Mouse (Mus musculus) heart, adult 8-10 months (tissue): ENCODE data around the gene Mex3d. TPM values are rescaled to one million over a fixed set of nuclear protein-coding genes. Genes with fewer than 3 reads are reported as not detected.
A peak's percentile ranks its signal among the peaks of the same experiment; 100 is the strongest.

Source experiments
- DNase-seq: peaks from one replicate; pipeline ENCODE4 v3.0.0; 2022; ENCODE audit warnings: low spot score
- total RNA-seq, 4 experiments: library from RNA; stranded (reverse); gene quantifications; 2 replicates each; pipeline ENCODE4 v1.2.4; 2022

Mex3d gene
- total RNA-seq, 4 experiments from 2014 or later: 5.9 to 9.8 (median 8.3) TPM

DNA sequence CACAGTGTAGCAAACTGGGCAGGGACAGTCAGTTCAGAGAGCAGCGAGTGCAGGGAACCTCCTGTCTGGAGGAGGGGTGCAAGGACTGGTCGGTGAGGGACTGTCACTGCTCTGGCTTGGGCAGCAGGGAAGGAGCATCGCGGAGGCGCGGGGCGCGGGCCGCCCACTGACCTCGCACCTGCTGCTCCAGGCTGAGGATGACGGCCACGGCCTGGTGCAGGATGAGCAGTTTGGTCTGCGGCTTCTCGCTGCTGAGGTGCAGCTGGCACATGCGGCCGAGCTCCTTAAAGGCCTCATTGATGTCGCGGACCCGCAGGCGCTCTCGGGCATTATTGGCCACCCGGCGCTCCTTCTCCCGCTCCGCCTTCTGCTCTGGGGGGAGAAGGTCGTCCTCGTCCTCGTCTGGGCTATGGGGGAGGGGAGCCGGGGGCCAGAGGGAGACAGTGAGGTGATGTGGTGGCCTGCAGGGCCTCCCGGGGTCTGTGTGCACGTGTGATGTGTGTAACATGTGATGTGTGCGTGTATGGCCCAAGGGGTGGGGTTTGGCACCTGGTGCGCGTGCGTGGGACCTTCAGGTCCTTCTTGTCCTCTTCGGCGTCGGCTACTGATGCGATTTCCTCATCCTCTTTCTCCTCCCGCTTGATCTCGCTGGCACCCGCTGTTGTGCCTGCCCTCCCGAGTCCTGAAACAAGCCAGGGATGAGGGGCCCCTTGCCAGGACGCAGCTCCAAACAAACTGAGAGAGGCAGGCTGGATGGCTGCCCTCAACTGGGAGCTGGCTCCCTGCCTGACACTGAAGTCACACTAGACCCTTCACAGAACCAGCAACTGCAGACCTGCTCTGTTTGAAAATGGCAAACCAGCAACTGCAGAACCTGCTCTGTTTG lies 25.4 kb upstream of the Mex3d start:
- peak; percentile 63 for DNase-seq

DNA sequence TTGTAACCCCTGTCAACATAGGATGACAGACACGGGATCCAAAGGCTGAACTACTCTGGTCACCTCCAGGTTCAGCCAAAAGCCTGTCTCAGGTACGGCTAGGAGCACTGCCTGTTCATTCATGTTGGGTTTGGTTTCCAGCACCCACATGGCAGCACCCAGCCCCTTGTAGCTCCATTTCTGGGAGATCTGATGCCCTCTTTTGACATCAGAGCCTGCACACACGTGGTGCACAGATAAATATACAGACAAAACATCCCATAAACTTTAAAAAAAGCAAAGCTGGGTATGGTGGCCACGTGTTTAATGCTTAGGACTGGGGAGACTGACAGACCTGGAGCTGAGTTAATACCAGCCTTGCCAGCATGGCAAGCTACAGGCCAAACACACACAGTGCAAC lies 20.5 kb upstream of the Mex3d start:
- no peak for DNase-seq

DNA sequence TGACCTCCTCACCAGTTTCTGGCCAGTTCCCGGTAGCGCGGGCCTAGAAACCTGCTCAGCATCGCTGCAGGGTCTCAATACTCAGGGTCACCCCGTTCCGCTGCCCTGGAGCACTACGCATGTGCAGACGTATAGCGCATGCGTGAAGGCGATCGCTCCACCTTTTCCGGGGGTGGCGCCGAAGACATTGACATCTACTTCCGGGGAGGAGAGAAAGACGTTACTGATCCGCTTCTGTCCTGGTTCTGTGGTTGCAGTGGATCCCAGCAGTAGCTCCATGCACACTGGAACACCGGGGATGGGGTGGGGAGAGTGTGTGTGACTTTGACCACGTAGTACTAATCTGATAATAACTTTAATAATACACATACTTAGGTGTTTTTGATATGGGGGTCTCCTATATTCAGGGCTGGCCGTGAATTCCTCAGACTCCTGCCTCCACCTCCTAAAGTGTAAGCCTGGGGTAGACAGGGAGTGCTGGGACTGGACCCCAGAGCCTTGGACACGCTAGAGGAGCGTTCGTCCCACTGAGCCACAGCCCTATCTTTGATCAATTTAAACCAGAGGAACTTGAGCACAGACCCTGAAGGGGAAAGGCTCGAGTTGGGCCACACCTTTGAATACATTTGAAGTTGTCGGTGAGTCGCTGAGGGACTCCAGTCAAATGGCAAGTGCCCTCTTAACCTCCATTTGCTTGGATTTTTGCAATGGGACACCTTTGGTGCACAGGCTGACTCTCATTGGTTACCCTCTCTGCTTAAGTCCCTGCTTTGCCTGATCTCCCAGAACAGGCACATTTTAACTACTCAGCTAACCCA lies 19.4 kb upstream of the Mex3d start, which contains the start of gene Uqcr11:
Uqcr11 (minus strand) TSS at position 147 of the 818 bp plus-strand sequence.
- DNase-seq: peak; percentile 96

DNA sequence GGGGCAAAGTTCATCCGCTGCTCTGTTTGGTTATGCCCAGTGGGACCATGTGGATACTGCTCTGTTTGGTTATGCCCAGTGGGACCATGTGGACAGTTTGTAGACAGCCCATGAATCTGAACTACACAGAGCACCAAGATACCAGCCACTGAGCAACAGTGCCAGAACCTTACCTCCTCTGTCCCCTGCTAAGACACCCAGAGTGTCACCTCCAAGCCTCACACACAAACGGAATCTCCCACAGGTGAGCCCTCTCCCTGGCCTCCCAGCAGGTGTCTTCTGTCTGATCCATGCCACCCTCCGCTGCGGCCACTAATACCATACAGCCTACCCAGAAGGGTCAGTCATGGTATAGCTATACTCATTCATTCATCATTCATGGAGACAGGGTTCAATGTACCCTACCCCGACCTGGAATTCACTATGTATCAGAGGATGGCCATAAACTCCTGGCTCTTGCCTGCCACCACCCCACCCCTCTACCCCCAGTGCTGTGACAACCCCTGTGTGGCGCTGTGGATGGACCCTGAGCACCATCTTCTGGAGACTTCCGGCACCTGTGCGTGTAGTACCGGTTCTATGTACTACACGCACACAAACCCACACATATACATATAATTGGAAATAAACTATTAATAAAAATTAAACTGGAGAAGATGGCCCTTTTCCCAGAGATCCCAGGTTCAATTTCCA lies 18.2 kb upstream of the Mex3d start:
- DNase-seq: no peak

DNA sequence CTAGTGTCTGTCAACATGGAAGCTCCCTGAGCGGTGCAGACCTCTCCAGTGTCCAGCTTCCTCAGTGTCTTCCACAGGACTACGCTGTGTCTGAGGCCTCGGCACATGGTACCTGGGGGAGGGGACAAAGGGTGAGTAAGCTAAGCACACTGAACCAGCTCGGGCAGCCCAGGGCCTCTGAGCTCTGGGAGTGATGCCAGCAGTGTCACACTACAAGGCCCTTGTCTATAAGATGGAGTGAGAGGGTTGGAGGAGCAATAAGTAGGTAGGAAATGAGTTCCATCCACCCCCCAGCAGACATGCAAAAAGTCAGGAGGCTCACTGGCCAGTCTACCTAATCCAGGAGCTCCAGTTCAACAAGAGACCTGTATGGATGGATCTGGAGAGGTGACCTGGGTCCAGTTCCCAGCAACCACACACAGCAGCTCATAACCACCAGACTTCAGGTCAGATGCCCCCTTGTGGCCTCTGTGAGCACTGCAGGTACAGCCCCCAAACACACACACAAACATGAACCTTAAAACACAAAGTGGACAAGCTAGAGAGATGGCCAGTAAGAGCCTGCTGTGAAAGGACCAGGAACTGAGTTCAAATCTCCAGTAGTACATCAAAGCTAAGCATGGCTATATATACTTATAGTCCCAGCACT lies 15.7 kb upstream of the Mex3d start:
- no peak for DNase-seq

DNA sequence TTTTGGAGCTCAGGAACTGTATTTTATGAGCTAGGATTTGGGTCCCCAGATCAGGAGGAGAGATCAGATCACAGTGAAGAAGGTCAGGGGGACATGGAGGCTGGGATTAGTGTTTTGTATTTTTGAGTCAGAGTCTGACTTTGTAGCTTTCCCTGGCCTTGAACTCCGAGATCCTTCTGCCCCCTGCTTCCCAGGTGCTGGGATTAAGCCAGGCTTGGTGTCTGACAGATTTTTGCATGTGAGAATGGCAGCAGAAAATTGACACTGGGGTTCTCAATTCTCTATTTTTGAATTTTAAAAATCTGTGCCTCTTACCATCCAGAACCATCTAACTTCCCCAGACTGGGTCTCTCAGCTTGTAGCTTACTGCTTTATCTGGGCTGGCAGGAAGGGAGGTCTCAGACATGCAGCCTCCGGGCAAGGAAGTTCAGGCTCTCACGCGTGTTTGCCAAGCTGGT lies 13.3 kb upstream of the Mex3d start:
- DNase-seq: no peak

DNA sequence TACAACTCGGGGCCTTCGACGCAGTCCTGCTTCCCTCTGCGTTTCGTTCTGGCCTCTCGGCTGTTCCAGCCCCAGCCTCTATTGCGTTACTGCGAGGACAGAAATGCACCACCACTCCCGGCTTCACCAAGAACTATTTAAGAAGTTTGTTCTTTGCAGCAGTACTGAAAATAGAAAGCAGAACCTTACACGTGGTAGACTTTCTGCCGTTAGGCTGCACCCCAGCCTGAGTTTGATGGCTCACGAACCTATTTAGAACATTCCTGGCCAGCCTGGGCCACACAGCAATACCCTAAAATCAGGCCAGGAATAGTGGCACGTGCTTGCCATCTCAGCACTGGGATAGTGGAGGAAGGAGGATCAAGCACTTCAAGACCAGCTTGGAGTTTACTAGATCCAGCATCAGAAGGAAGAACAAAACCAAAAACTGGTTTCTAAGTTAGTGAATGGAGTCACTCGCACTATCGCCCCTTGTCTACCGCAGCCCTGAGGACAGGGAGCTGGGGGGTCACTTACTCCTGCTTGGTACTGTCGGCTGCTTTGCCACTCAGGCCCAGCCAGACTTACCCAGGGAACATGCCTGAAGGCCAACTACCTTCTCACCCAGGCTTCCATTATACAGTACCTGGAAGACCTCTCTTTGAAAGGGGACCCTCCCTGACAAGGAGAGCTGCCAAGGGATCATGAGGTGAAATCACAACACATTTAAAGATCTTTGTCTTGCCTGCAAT lies 12.7 kb upstream of the Mex3d start:
- DNase-seq: no peak

DNA sequence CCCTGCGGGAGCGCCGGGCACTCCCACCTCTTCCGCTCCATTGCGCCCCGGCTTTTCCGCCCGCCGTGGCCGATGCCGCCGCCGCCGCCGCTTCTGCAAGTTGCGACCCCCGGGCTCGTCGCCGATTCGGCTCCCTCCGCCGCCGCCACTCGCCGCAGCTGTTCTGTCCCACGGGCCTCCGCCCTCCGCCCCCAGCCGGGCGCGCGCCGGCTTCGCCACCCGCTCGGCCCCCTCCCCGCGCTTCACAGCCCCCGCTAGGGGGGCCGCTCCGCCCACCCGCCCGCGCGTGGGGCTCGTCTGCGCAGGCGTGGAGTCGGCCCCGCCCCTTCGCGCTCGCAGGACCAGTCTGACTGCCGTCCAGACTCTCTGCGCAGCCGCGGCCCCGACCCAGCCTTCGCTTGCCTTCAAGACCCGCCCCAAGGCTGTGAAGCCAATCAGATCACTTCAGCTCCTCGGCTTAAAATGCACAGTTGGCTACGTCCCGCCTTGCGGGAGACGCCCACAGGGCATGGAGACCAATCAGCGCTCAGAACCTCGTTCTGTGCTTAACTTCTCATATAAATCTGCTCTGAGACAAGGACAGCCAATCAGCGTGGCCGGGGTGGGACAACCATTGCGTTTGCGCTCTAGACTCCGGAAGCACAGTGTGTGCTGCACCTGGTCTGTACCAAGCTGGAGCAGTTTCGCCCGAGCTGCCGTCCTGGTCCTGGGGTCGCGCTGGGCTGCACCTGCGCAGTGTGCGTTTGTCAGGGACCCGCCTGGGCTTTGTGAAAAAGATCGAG lies 11.9 kb upstream of the Mex3d start, which contains the start of gene Mbd3:
Mbd3 (minus strand) TSS at position 360 of the 782 bp plus-strand sequence.
- peak; percentile 99 for DNase-seq

DNA sequence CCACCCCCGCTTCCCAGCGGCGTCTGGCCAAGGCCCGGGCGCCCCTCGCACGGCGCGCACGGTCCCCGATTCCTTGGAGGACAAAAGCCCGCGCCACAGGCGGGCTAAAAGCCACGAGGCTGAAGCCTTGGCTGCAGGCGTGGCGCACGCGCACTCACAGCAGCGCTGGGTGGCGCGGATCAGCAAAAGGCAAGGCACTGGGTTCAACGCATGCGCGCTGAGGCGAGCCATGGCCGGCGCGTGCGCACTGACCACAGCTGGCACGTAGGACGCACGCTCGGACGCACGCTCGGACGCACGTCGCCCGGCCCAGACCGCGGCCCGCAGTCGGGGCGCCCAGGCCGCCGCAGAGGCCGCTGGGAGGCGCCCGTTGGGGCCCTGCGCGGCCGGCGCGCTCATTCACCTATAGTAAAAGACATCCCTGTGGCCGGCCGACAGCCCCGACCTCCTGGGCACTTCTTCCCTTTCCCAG lies 11.3 kb upstream of the Mex3d start:
- peak; percentile 95 for DNase-seq

DNA sequence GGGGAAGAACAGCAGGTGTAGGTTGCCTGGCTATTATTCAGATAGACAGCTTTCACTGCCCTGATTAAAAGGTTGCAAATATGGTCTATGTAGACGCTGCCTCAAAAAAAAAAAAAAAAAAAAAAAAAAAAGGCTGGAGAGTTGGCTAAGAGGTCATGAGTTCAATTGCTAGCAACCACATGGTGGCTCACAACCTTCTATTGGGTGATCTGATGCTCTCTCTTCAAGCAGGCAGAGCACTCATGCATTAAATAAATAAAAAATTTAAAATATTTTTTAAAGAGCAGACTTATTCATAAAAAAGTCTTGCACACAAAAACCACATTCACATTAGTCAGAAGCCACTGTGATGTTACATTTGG lies 10.7 kb upstream of the Mex3d start:
- DNase-seq: no peak

DNA sequence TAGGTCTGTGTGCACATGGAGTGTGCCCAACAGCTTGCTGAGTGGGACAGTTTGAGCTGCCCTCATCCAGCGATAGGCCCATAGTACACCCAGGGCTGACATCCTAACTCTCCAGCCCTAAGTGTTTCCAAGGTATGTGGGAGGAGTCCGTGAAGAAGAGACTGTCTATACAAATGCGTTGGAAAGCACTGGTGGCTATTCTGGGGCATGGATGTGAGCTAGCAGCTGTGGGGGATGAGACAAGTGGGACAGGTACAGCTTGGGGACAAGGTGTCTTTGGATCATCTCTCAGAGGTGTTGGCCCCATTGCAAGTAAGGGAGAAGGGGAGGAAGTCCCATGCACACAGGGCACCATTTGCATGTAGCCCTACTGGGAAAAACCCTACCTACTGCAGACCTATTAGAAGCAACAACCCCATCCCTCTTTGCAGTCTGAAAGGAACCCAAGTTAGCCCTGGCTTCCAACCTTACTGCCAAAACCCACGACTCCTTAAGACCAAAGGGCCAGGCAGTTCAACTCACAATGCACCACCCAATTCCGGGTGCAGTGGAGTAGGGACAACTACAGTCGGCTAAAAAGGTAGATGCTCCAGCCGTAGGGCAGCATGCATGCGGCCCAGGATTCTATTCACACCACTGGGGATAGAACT lies 10.2 kb upstream of the Mex3d start:
- no peak for DNase-seq

DNA sequence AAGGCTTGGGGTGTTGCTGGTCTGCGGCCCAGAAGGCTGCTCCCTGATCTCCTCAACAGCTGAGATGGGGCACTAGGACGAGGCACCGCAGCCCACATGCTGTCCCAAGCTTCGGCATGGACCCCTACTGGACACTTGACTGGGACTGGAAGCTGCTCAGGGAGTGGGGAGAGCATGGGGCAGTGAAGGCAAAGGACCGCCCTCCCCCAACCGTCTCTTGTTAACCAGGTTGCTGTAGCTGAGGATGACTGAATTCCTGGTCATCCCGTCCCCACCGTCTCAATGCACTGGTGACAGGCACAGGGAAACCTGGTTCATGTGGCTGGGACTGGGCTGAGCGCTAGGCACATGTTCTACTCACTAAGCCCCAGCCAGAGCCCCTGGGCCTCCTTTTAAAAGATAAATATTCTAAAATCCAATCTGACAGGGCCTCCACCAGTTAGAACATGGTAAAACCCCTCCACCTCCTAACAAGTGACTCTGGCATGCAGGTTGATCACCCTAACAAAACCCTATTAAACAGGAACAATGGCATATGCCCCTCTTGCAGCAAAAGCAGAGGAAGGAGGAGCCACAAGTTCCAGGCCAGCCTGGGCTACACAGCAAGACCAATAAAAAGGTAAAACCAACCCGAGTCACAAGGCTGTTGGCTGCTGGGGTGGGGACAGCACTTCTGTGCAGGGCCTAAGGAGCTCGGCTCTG lies 9.5 kb upstream of the Mex3d start:
- no peak for DNase-seq

DNA sequence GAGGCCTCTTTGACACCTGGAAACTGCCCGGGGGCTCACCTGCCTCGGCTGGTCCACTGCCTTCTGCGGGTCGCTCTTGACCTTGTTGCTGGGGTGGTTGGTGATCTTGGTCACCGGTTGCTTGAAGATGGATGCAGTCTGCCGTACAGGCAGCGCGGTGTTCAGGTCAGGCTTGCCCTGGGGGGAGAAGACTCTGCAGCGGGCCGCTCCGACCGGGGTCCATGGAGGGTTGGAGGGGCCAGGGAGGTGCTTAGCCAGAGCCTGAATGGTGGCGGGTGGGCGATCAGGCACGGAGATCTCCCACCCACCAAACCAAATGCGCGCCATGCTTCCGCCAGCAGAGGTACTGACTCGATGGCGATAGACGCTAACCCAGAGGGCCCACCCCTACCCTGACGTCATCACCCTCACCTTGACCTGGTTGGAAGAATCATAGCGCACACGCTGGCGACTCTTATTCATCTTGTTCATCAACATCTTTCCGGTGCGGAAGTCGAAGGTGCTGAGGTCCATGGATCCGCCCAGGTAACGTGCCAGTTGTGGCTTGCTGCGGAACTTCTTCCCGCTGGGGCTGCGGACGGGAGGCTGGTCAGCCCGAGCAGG lies 7.7 kb upstream of the Mex3d start:
- no peak for DNase-seq

DNA sequence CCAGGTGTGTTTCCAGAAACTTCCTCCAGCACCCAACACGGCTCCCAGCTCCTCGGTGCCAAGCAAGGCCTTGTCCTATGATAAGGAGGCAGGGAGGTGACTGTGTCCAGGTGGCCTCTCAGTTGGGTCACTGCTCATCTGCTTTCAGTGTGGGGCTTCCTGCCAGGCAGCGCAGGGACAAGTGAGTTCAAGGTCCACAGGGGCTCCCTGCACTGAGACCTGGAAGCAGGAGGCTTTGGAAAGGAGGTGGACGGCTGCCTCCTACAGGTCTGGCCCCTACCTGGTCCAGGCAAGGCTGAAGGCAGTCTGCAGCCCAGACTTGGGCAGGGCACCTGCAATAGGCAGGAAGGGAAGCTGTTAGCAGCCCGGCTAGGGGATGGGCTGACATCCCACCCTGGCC lies 5.2 kb upstream of the Mex3d start:
- DNase-seq: no peak

DNA sequence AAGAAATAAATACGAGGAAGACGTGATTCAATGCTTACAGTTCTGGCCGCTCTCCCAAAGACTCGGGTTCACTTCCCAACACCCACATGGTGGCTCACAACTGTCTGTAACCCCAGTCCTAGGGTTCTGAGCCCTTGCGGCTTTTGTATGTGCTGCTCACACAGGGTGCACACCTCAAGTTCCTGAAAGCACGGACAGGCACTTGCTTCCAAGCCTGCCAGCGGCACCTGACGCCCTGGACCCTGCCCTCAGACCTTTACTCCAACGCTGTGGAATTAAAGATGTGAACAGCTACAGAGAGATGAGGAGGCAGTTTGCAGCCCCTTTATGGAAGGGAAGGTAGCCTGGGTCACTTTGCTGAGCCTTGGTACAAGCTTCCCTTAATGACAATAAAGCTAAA lies 3.2 kb upstream of the Mex3d start:
- no peak for DNase-seq

DNA sequence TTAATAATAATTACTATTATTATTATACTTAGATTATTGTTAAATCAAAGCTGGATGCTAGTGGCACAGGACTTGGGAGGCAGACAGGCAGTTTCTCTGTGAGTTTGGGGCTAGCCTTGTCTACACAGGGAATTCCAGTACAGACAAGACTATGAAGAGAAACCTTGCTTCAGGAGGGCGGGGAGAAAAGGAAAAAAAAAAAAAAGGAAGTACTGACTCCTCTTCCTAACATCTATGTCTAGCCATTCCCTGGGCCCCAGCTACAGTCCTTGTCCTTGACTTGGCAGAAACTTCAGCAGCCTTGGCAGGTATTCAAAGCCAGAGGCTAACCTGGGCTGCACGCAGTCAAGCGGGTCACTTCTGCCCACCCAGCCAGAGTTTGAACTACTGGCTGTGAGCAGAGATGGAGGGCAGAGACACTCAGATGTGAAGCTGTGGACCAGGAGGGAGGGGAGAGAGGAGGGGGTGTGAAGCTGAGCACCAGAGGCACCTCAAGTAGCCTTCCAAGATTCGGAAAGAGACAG lies 1.8 kb upstream of the Mex3d start:
- no peak for DNase-seq

DNA sequence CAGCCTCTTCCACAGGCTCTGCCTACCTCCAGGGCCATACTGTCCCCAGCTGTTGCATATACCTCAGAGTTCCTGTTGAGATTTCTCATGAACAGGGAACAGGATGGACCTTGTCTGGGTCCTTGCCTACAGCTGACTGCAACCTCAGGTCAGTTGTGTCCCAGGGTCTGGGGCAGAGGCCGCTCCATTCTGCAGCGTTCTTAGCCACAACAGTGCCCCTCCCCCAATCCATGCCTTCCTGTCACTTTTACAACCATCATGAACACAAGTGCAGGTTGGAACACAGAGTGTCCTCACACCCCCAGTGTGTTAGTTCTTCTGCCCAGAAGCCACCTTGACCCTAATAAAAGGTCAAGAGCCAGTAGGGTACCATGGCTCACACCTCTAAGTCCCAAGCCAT lies 1.3 kb upstream of the Mex3d start:
- DNase-seq: no peak
